Mouse (Mus musculus) frontal cortex, postnatal 36 days (tissue): Measurements from ENCODE around the gene Bola2.
"Not testable (repeated sequence)": the region's sequence is repeated elsewhere in the genome, so short reads cannot be mapped to it uniquely, and the experiment has no call there.

ENCODE experiments used
- DNase-seq, 2 experiments: peaks; one replicate each; pipeline ENCODE4 v3.0.0; 2022; ENCODE audit warnings: low spot score in 2 of 2

The Bola2 gene

GRCm38 (mm10) chr7:126708175-126708952, 13.2 kb downstream of the Bola2 start:
- no peak for DNase-seq

- DNase-seq, result no peak
Observed at GRCm38 (mm10) chr7:126710266-126710665, 15.1 kb downstream of the Bola2 start.

GRCm38 (mm10) chr7:126711910-126712309, 16.7 kb downstream of the Bola2 start:
- no peak for DNase-seq

GRCm38 (mm10) chr7:126715679-126716078, 20.5 kb downstream of the Bola2 start:
- DNase-seq, result no peak

GRCm38 (mm10) chr7:126717566-126717965, 22.4 kb downstream of the Bola2 start:
- no peak for DNase-seq

GRCm38 (mm10) chr7:126718787-126719337, 23.7 kb downstream of the Bola2 start:
- DNase-seq, result no peak

- no peak for DNase-seq
Observed at GRCm38 (mm10) chr7:126721635-126722034, 26.4 kb downstream of the Bola2 start.

GRCm38 (mm10) chr7:126725077-126725476, 29.9 kb downstream of the Bola2 start:
- DNase-seq, result no peak

- no peak for DNase-seq
Observed at GRCm38 (mm10) chr7:126725667-126726066, 30.5 kb downstream of the Bola2 start.

GRCm38 (mm10) chr7:126730256-126730789, 35.1 kb downstream of the Bola2 start:
- DNase-seq, result not testable (repeated sequence)

- no peak for DNase-seq
Observed at GRCm38 (mm10) chr7:126736122-126736521, 40.9 kb downstream of the Bola2 start.

- DNase-seq, result peak in 1 of 2 experiments; percentile 83
Observed at GRCm38 (mm10) chr7:126739551-126739950, 44.4 kb downstream of the Bola2 start.

- no peak for DNase-seq
Observed at GRCm38 (mm10) chr7:126740132-126740735, 45.0 kb downstream of the Bola2 start.

GRCm38 (mm10) chr7:126740977-126741376, 45.8 kb downstream of the Bola2 start:
- DNase-seq, result no peak

- no peak for DNase-seq
Observed at GRCm38 (mm10) chr7:126741452-126741851, 46.3 kb downstream of the Bola2 start.

- no peak for DNase-seq
Observed at GRCm38 (mm10) chr7:126741964-126742482, 46.8 kb downstream of the Bola2 start.

- no peak for DNase-seq
Observed at GRCm38 (mm10) chr7:126746066-126746465, 50.9 kb downstream of the Bola2 start.

GRCm38 (mm10) chr7:126746798-126747197, 51.6 kb downstream of the Bola2 start:
- no peak for DNase-seq

- no peak for DNase-seq
Observed at GRCm38 (mm10) chr7:126748824-126749223, 53.6 kb downstream of the Bola2 start.
